Mouse (Mus musculus): ENCODE measurements around the gene Atxn7l1.

- TF ChIP-seq CHD2 (IDR thresholded peaks at IDR 0.05; ENCODE audit: low read depth, low read length) (no peak), MAFK (IDR thresholded peaks at IDR 0.05; ENCODE audit: insufficient read depth, low read depth, low read length) (no peak), ZNF384 (IDR thresholded peaks at IDR 0.05; ENCODE audit: low read depth, low read length) (no peak), ZC3H11A (IDR thresholded peaks at IDR 0.05; ENCODE audit: borderline replicate concordance, low read depth, low read length) (no peak), HCFC1 (IDR thresholded peaks at IDR 0.05; ENCODE audit: borderline replicate concordance, insufficient read depth, low read length) (no peak)
Measured at GRCm38 (mm10) chr12:33170822-33171221, 23.3 kb downstream of the Atxn7l1 start.
